Mouse (Mus musculus): ENCODE measurements around the gene Capza1.

- TF ChIP-seq CTCF (IDR thresholded peaks at IDR 0.05; ENCODE audit: control insufficient read depth, insufficient read depth, low read length) (no peak), POLR2A (IDR thresholded peaks at IDR 0.05; ENCODE audit: borderline replicate concordance, control insufficient read depth, low read depth, low read length) (no peak)
These were observed 49.6 kb downstream of the Capza1 start for GRCm38 (mm10) chr3:104814746-104815145.

Data from bone marrow, adult 2 months (tissue).